Mouse (Mus musculus): ENCODE measurements around the gene Mettl7a3.
"Not testable (repeated sequence)": the region's sequence is repeated elsewhere in the genome, so short reads cannot be mapped to it uniquely, and the experiment has no call there.

The Mettl7a3 gene

GRCm38 (mm10) chr15:100332077-100332961 lies 2.4 kb upstream of the Mettl7a3 start:
- not testable (repeated sequence) for DNase-seq

- DNase-seq: not testable (repeated sequence)
Measured at GRCm38 (mm10) chr15:100337328-100337727, 2.6 kb downstream of the Mettl7a3 start.

GRCm38 (mm10) chr15:100337847-100338246 lies 3.1 kb downstream of the Mettl7a3 start:
- peak; percentile 61 for DNase-seq

- not testable (repeated sequence) for DNase-seq
Measured at GRCm38 (mm10) chr15:100341314-100341980, 6.7 kb downstream of the Mettl7a3 start.

GRCm38 (mm10) chr15:100345484-100345883 lies 10.8 kb downstream of the Mettl7a3 start:
- DNase-seq: no peak

GRCm38 (mm10) chr15:100346761-100347160 lies 12.0 kb downstream of the Mettl7a3 start:
- peak; percentile 65 for DNase-seq

- peak; percentile 11 for DNase-seq
Measured at GRCm38 (mm10) chr15:100349496-100349895, 14.8 kb downstream of the Mettl7a3 start.

- no peak for DNase-seq
Measured at GRCm38 (mm10) chr15:100351501-100352060, 16.9 kb downstream of the Mettl7a3 start.

GRCm38 (mm10) chr15:100352711-100353250 lies 18.1 kb downstream of the Mettl7a3 start, which contains the start of the genes Methig1 and Mettl7a2:
TSS of gene Methig1 (plus strand) at chr15:100353149.
TSS of gene Mettl7a2 (plus strand) at chr15:100353200.
- no peak for DNase-seq

GRCm38 (mm10) chr15:100353399-100353798 lies 18.7 kb downstream of the Mettl7a3 start:
- not testable (repeated sequence) for DNase-seq

- no peak for DNase-seq
Measured at GRCm38 (mm10) chr15:100355876-100356275, 21.1 kb downstream of the Mettl7a3 start.

- DNase-seq: no peak
Measured at GRCm38 (mm10) chr15:100364242-100364641, 29.5 kb downstream of the Mettl7a3 start, which contains the start of gene Higd1c. TSS of gene Higd1c (plus strand) at chr15:100364542.

GRCm38 (mm10) chr15:100365967-100366366 lies 31.2 kb downstream of the Mettl7a3 start:
- not testable (repeated sequence) for DNase-seq

- no peak for DNase-seq
Measured at GRCm38 (mm10) chr15:100367119-100367518, 32.4 kb downstream of the Mettl7a3 start.

- peak; percentile 66 for DNase-seq
Measured at GRCm38 (mm10) chr15:100375066-100375465, 40.3 kb downstream of the Mettl7a3 start.

- DNase-seq: not testable (repeated sequence)
Measured at GRCm38 (mm10) chr15:100377847-100378505, 43.2 kb downstream of the Mettl7a3 start.

GRCm38 (mm10) chr15:100379658-100380057 lies 44.9 kb downstream of the Mettl7a3 start:
- no peak for DNase-seq

- DNase-seq: no peak
Measured at GRCm38 (mm10) chr15:100380104-100380503, 45.4 kb downstream of the Mettl7a3 start.

- no peak for DNase-seq
Measured at GRCm38 (mm10) chr15:100385705-100386104, 51.0 kb downstream of the Mettl7a3 start.

- DNase-seq: no peak
Measured at GRCm38 (mm10) chr15:100387544-100388223, 53.0 kb downstream of the Mettl7a3 start.

GRCm38 (mm10) chr15:100388224-100388835 lies 53.6 kb downstream of the Mettl7a3 start:
- no peak for DNase-seq
